Mouse (Mus musculus): ENCODE measurements around the gene Edn1. TPM values are rescaled to one million over a fixed set of nuclear protein-coding genes. Genes with fewer than 3 reads are reported as not detected.

Gene Edn1
- polyA plus RNA-seq, 1 experiment from 2014 or later: 0.65 TPM

GRCm38 (mm10) chr13:42337072-42337471 lies 35.8 kb downstream of the Edn1 start:
- no peak for DNase-seq (ENCODE audit: low spot score)
- Histone ChIP-seq H3K9me3 (replicated peaks) (no peaks in the 10 kb centered on the region), H3K4me3 (no peak overlapping the region), H3K4me1 (no peaks in the 10 kb centered on the region), H3K27ac (no peak overlapping the region), H3K36me3 (no peaks in the 10 kb centered on the region), H3K27me3 (ENCODE audit: low read depth, poor library complexity, severe bottlenecking) (no peaks in the 10 kb centered on the region)
- WGBS: 88% methylated on average over 2 of the region's 2 CpGs

GRCm38 (mm10) chr13:42339466-42339865 lies 38.2 kb downstream of the Edn1 start:
- Histone ChIP-seq H3K9me3 (replicated peaks) (no peaks in the 10 kb centered on the region), H3K4me1 (no peaks in the 10 kb centered on the region), H3K27me3 (ENCODE audit: low read depth, poor library complexity, severe bottlenecking) (no peaks in the 10 kb centered on the region), H3K4me3 (no peak overlapping the region), H3K27ac (no peak overlapping the region), H3K36me3 (no peaks in the 10 kb centered on the region)
- no peak for DNase-seq (ENCODE audit: low spot score)
- WGBS: 76% methylated on average over 2 of the region's 2 CpGs

DNA sequence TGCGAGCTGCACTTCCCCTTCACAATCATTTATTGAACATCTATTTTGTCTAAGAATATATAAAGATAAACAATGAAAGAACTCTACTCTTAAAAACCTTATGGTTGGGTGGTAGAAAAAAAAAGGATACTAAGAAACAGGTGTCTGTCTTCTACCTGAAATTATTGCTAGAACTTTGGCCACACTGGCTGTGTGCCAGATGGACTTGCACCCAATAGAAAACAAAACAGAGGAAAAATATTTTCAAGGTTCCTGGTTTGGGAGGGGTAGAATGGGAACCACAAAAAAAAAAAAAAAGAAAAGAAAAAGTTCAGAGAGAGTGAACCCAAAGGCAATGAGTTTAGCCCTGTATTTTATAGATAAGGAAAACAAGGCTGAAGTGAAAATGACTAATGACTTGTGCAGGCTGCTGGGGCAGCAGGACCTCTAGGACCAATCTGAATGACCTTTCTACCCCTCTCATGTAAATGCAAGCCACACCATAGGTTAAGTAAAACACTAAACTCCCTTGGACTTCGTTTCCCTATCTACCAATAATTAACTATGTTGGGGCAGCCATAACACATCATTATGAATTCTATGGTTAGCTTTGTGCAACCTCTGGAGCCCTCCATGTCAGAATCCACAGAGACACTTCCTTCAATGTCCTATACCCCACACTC lies 40.7 kb downstream of the Edn1 start:
- Histone ChIP-seq H3K9me3 (replicated peaks) (no peaks in the 10 kb centered on the region), H3K4me3 (no peak overlapping the region), H3K27ac (no peak overlapping the region), H3K4me1 (no peaks in the 10 kb centered on the region), H3K27me3 (ENCODE audit: low read depth, poor library complexity, severe bottlenecking) (no peaks in the 10 kb centered on the region), H3K36me3 (no peaks in the 10 kb centered on the region)
- DNase-seq (ENCODE audit: low spot score): no peak
- 73% methylated on average over 2 of the region's 2 CpGs for WGBS

- no peaks in the 10 kb centered on the region for H3K27me3 ChIP-seq (ENCODE audit: low read depth, poor library complexity, severe bottlenecking)
- H3K27ac ChIP-seq: no peak overlapping the region
- no peaks in the 10 kb centered on the region for H3K36me3 ChIP-seq
- no peaks in the 10 kb centered on the region for H3K4me1 ChIP-seq
- no peak overlapping the region for H3K4me3 ChIP-seq
- WGBS: 87% methylated on average over 7 of the region's 7 CpGs
- H3K9me3 ChIP-seq (replicated peaks): no peaks in the 10 kb centered on the region
- DNase-seq (ENCODE audit: low spot score): no peak
These were observed 44.2 kb downstream of the Edn1 start for GRCm38 (mm10) chr13:42345439-42345838.

DNA sequence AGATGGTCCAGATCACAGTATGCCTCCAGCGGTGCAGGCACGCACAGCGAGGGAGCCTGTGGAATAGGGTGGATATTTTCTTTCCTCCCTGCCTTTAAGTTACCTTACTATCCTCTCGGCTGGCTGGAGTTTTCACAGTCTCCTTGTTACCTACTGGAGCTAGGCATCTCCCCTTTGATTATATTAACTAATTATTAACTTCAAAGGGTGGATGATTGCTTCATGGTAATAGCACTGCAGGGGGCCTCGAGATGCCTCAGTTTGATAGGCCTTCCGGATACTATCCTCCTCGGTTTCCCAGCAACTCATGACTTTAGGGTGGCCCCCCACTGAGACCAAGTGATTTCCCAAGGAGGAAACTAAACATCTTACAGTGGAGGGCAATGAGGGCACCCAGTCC lies 45.1 kb downstream of the Edn1 start:
- WGBS: 35% methylated on average over 7 of the region's 7 CpGs
- H3K36me3 ChIP-seq: no peaks in the 10 kb centered on the region
- no peaks in the 10 kb centered on the region for H3K27me3 ChIP-seq (ENCODE audit: low read depth, poor library complexity, severe bottlenecking)
- no peak for DNase-seq (ENCODE audit: low spot score)
- no peaks in the 10 kb centered on the region for H3K4me1 ChIP-seq
- no peak overlapping the region for H3K4me3 ChIP-seq
- H3K9me3 ChIP-seq (replicated peaks): no peaks in the 10 kb centered on the region
- no peak overlapping the region for H3K27ac ChIP-seq

DNA sequence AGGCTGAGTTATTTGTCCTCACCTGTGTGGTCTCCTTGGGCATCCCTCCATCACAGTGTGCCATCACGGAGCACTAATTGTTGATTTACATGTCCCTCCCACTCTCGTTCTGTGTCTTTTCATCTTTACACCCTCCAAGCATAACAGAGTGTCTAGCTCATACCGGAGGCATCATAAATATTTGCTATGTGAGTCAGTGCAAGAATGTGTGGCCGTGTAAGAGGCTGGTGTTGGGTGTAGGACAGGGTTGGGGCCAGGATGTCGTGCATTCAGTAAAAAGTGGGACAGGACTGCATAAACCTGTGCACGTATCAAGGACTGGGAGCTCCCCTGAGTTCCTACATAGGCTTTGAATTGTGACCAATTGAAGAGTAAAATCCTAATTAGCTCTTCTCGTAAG lies 50.4 kb downstream of the Edn1 start:
- WGBS: 85% methylated on average over 7 of the region's 7 CpGs
- no peak for DNase-seq (ENCODE audit: low spot score)
- no peaks in the 10 kb centered on the region for H3K36me3 ChIP-seq
- no peaks in the 10 kb centered on the region for H3K9me3 ChIP-seq (replicated peaks)
- no peaks in the 10 kb centered on the region for H3K4me1 ChIP-seq
- H3K27me3 ChIP-seq (ENCODE audit: low read depth, poor library complexity, severe bottlenecking): no peaks in the 10 kb centered on the region
- H3K4me3 ChIP-seq: no peak overlapping the region
- H3K27ac ChIP-seq: no peak overlapping the region

Other genes with a start within 250 kb of the Edn1 start
- gene Hivep1, start 249.5 kb upstream of the Edn1 start, polyA plus RNA-seq (2016; fragmentation: Nextera tagmentation; extraction: Ambion mirVana): 7.1 and 9.4 TPM in 2 replicates